Mouse (Mus musculus): ENCODE data around the gene Gm38119.

Gm38119 gene

GRCm38 (mm10) chr3:92738996-92739395 is at the start of gene Gm38119:
Gm38119 (minus strand) TSS chr3:92739096.
- DNase-seq (ENCODE audit: low read depth, low spot score): no peak

GRCm38 (mm10) chr3:92778799-92779198 is 39.9 kb upstream of the Gm38119 start, which contains the start of gene Lce1i:
Lce1i (minus strand) TSS chr3:92778899.
- DNase-seq (ENCODE audit: low read depth, low spot score): no peak

GRCm38 (mm10) chr3:92771573-92771972 is 32.7 kb upstream of the Gm38119 start:
- DNase-seq (ENCODE audit: low read depth, low spot score): peak; percentile 48

- DNase-seq (ENCODE audit: low read depth, low spot score): no peak
Observed at GRCm38 (mm10) chr3:92764965-92765364, 26.1 kb upstream of the Gm38119 start, which contains the start of gene Lce1h. Lce1h (minus strand) TSS chr3:92765065.

GRCm38 (mm10) chr3:92753197-92753596 is 14.3 kb upstream of the Gm38119 start:
- peak; percentile 15 for DNase-seq (ENCODE audit: low read depth, low spot score)

- no peak for DNase-seq (ENCODE audit: low read depth, low spot score)
Observed at GRCm38 (mm10) chr3:92752238-92752637, 13.3 kb upstream of the Gm38119 start, which contains the start of gene Lce1g. Lce1g (minus strand) TSS chr3:92752338.

- DNase-seq (ENCODE audit: low read depth, low spot score): peak; percentile 43
Observed at GRCm38 (mm10) chr3:92722631-92723030, 16.3 kb downstream of the Gm38119 start.

GRCm38 (mm10) chr3:92720250-92720649 is 18.6 kb downstream of the Gm38119 start, which contains the start of gene Lce1f:
Lce1f (minus strand) TSS chr3:92720350.
- no peak for DNase-seq (ENCODE audit: low read depth, low spot score)

- peak; percentile 6 for DNase-seq (ENCODE audit: low read depth, low spot score)
Observed at GRCm38 (mm10) chr3:92715122-92715521, 23.8 kb downstream of the Gm38119 start.

GRCm38 (mm10) chr3:92708974-92709373 is 29.9 kb downstream of the Gm38119 start, which contains the start of gene Lce1e:
Lce1e (minus strand) TSS chr3:92709074.
- DNase-seq (ENCODE audit: low read depth, low spot score): no peak

- peak; percentile 80 for DNase-seq (ENCODE audit: low read depth, low spot score)
Observed at GRCm38 (mm10) chr3:92694613-92695012, 44.3 kb downstream of the Gm38119 start.

GRCm38 (mm10) chr3:92691688-92692087 is 47.2 kb downstream of the Gm38119 start:
- no peak for DNase-seq (ENCODE audit: low read depth, low spot score)

GRCm38 (mm10) chr3:92689154-92689553 is 49.7 kb downstream of the Gm38119 start:
- peak; percentile 18 for DNase-seq (ENCODE audit: low read depth, low spot score)

Measured in R1 (cell line).